Mouse (Mus musculus) embryonic fibroblast, embryonic 13.5 days (primary cell): ENCODE data around the gene 4930404H24Rik. TPM values are rescaled to one million over a fixed set of nuclear protein-coding genes. Genes with fewer than 3 reads are reported as not detected.

ENCODE experiments used
- H3K27ac ChIP-seq: 2 replicates; pipeline ENCODE4 v1.5.1; 2012; ENCODE audit warnings: low read length, control low read depth, inconsistent platforms; ENCODE audit not compliant: insufficient read depth
- H3K4me1 ChIP-seq: 2 replicates; pipeline ENCODE4 v1.6.1; 2011; ENCODE audit warnings: low read length; ENCODE audit not compliant: control insufficient read depth, insufficient read depth
- H3K4me3 ChIP-seq: 2 replicates; pipeline ENCODE4 v1.5.1; 2011; ENCODE audit warnings: mild to moderate bottlenecking, control low read depth, low read length; ENCODE audit not compliant: insufficient read depth
- CTCF ChIP-seq: IDR thresholded peaks from 2 replicates; pipeline ENCODE4 v1.5.1; 2011; ENCODE audit warnings: mild to moderate bottlenecking, control low read depth, low read length, moderate library complexity, borderline replicate concordance; ENCODE audit not compliant: insufficient read depth
- POLR2A ChIP-seq: IDR thresholded peaks from 2 replicates; pipeline ENCODE4 v1.6.1; 2011; ENCODE audit warnings: low read depth, mild to moderate bottlenecking, control low read depth, low read length, moderate library complexity
- polyA plus RNA-seq: library from polyadenylated mRNA; stranded (reverse); fragments of >200 nt; gene quantifications from 2 replicates; pipeline ENCODE4 v1.2.4, GENCODE M21; 2011; ENCODE audit warnings: low read depth; ENCODE audit not compliant: missing spikeins, insufficient read length

Gene 4930404H24Rik
- polyA plus RNA-seq, 1 experiment = not detected

- H3K27ac ChIP-seq = no peak overlapping the region
- TF ChIP-seq CTCF = no peak
- no peak for TF ChIP-seq POLR2A
- H3K4me1 ChIP-seq = no peaks in the 10 kb centered on the region
- H3K4me3 ChIP-seq = no peak overlapping the region
Observed at GRCm38 (mm10) chr2:153506385-153506784, 13.8 kb downstream of the 4930404H24Rik start.

DNA sequence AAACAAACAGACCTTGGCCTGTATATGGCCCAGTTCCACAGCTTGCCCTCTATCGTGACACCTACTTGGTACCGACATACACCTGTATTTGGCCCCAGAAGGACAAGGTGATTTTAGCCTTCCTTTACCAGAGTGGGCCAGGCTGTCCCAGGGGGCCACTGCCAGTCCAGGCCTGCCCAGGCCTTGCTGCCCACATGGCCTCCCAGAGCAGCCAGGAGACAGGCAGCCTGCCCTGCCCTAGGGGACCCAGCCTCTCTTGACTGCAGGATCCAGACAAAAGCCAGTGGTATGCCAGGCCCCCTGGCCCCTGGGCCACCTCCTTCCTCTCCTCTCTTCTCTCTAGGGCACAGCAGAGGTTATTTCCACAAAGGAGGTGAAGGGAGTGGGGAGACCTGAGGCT lies 15.4 kb downstream of the 4930404H24Rik start:
- TF ChIP-seq CTCF (no peak), POLR2A (no peak)
- Histone ChIP-seq H3K27ac (no peak overlapping the region), H3K4me3 (no peak overlapping the region)

GRCm38 (mm10) chr2:153508405-153508804 lies 15.8 kb downstream of the 4930404H24Rik start:
- Histone ChIP-seq H3K4me1 (no peaks in the 10 kb centered on the region), H3K27ac (no peak overlapping the region), H3K4me3 (no peak overlapping the region)
- no peak for TF ChIP-seq CTCF
- no peak for TF ChIP-seq POLR2A

More for the DNA sequence above, 15.4 kb downstream of the 4930404H24Rik start:
- no peaks in the 10 kb centered on the region for H3K4me1 ChIP-seq

- no peaks in the 10 kb centered on the region for H3K4me1 ChIP-seq
- no peak overlapping the region for H3K4me3 ChIP-seq
- H3K27ac ChIP-seq = no peak overlapping the region
- TF ChIP-seq POLR2A (no peak), CTCF (no peak)
Observed at GRCm38 (mm10) chr2:153509211-153510029, 16.8 kb downstream of the 4930404H24Rik start.

DNA sequence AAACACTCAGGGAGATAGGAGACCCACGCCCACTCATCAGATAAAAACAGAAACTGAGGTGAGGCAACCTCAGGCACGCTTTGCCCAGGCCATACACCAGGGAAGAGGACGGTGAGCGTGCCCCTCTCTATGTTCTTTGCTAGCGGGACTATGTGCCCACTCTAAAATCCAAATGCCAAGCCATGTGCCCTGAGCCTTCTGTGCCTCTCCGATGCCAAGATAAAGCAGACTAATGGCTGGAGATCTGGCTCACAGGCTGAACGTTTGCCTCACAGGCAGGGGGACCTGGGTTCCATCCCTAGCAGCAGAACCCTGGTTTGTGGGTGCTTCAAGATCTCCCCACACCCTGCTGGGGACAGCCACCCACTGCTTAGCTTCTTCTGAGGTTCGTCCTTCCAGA lies 17.5 kb downstream of the 4930404H24Rik start:
- H3K4me1 ChIP-seq = no peaks in the 10 kb centered on the region
- H3K4me3 ChIP-seq = no peak overlapping the region
- TF ChIP-seq CTCF (no peak), POLR2A (no peak)

DNA sequence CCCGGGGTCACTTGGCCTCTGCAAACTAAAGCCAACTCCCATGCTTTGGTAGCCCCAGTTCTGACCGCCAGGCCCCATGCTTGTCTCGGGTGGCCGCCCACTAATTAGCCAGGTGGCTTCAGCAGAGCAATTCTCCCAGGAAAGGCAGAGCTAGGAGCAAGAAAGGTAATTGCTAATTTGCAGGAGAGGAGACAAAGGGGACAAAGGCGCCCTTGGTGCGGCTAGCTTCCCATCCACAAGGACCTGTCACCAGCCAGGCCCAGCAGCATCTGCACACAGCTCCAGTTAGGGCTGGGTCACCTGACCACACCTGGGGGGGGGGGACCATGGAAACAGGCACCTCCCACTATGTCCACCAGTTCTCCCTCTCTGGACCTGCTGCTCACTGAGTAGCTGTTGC lies 19.0 kb downstream of the 4930404H24Rik start:
- TF ChIP-seq CTCF (no peak), POLR2A (no peak)
- Histone ChIP-seq H3K4me1 (no peaks in the 10 kb centered on the region), H3K4me3 (no peak overlapping the region), H3K27ac (no peak overlapping the region)

More for the DNA sequence above, 17.5 kb downstream of the 4930404H24Rik start:
- no peak overlapping the region for H3K27ac ChIP-seq

GRCm38 (mm10) chr2:153512416-153513323 lies 20.1 kb downstream of the 4930404H24Rik start:
- no peaks in the 10 kb centered on the region for H3K4me1 ChIP-seq
- H3K27ac ChIP-seq = no peak overlapping the region
- no peak for TF ChIP-seq POLR2A
- TF ChIP-seq CTCF = no peak
- no peak overlapping the region for H3K4me3 ChIP-seq

DNA sequence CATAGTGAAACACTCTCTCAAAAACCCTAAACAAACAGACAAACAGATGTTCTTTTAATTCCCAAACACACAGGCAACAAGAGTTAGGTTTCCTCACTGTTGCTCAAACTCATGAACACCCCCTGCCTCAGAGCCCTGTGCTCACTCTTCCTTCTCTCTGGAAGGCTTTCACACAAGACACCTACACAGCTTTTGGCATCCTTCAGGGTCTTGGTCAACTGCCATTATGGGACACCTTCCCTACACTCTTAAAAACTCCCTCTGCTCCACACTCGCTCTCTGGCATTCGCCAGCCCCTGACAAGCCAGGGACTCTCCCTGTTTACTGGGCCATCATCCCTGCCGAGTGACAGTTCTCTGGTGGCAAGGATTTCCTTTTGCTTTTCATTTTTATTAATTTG lies 21.4 kb downstream of the 4930404H24Rik start:
- Histone ChIP-seq H3K4me1 (no peaks in the 10 kb centered on the region), H3K4me3 (no peak overlapping the region), H3K27ac (no peak overlapping the region)
- TF ChIP-seq CTCF = no peak
- TF ChIP-seq POLR2A = no peak

DNA sequence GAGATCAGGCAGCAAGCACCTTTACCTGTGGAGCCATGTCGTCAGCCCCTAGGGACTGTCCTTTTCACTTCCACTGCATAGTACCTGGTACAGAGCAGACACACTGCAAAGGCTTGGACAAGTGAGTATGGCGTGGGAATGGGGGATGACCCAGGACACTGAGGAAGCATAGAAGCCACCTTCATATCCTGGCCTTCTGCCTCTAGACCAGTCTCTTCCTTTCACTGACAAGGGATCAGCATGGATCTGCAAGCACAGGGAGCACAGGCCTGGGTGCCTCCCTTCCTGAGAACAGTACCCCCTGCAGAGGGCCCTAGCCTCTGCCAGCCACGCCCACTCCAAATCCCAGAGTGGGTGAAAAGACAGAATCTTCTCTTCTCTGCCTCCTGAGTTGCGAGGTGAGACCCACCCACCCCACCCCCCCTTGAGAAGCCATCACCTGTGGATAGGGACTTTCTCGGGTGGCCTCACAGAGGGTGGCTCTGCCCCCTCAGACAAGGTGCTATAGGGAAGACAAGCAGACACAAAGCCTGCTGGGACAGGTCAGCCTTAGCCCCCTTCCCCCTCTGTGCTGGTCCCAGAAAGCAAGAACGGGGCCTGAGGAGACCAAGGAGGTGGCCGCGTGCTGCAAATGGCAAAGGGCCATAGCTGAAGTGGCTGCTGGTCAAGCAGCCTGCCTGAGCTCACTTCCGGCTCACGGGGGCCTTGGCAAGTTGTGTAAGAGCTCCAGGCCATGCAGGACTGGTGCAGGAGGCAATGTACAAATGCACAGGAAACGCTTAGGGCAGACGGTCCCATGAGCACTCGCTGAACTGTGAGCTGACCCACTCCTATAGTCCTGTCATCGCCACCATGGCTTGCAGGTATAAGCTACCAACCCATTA lies 22.1 kb downstream of the 4930404H24Rik start:
- TF ChIP-seq POLR2A = no peak
- TF ChIP-seq CTCF = no peak
- Histone ChIP-seq H3K4me3 (no peak overlapping the region), H3K4me1 (no peaks in the 10 kb centered on the region), H3K27ac (no peak overlapping the region)
